Mouse (Mus musculus): ENCODE measurements around the gene Pstpip1. TPM values are rescaled to one million over a fixed set of nuclear protein-coding genes. Genes with fewer than 3 reads are reported as not detected.

Gene Pstpip1
- 100 to 1,000 TPM; 191 to 207 TPM for total RNA-seq (2023)

DNA sequence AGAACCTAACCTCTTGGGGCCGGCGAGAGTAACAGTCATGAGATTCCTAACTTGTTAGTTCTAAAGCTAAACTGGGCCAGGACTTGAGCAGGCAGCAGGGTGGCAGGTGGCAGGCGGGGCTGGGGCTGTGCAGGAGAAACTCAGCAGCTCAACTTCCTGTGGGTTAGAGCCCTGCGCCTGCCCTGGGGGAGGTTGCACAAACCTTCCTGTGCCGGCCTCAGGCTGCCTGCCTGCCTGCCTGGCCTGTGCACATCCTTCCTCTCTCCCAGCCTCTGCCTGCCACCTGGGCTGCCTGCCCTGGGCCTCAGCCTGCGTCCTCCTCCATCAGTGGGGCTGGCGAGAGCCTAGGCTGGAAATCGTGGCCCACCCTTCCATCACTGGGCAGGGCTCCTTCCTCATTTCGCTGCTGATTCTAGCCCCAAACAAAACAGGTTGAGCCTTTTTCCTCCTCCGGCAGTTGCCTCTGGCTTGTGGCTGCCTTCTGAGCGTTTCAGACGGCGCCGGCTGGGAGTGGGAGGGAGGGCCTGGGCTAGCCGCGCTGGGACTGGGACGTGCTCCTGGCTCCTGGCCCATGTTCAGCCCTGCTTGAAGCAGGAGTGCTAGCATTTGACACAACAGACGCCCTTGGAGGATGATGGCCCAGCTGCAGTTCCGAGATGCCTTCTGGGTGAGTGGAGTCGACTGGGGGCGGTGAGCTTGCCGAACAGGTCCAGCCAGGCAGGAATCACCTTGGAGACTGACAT, at the start of gene Pstpip1:
Gene Pstpip1 (plus strand): TSS at position 185 of the 743 bp plus-strand sequence.

DNA sequence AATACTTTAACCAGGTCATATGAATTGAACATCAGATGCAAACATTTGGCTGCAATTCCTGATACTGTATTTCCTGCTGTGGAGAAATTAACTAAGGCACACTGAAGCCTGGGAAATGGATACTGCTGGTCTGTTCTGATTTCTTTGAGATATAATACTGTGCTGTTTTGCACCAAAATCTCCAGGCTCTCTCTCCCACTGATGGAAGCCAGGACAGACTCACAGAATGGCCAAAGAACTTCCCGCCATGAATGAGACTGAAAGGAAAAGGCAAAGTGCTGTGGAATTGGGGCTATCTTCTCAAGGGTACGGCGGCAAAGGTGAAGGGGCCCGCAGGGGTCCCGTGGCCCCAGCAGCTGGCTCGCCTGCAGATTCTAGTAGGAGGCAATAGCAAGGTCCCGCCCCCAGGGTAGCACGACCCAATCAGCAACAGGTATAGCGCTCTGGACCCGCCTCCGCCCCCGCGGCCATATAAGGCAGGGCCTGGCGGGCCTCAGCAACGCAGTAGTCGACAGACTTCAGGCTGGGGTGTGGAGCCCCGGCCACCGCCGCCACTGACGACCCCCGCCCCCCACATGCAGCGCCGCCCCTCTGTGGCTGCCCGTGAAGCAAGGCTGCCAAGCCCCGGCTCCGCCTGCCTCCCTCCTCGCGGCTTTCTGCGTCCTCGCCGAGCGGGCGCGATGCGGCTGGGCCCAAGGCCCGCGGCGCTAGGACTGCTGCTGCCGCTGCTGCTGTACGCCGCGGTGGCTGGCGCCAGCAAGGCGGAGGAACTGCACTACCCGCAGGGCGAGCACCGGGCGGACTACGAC, 48.2 kb upstream of the Pstpip1 start, which contains the start of gene Rcn2:
Gene Rcn2 (plus strand): TSS at position 474 of the 809 bp plus-strand sequence.

DNA sequence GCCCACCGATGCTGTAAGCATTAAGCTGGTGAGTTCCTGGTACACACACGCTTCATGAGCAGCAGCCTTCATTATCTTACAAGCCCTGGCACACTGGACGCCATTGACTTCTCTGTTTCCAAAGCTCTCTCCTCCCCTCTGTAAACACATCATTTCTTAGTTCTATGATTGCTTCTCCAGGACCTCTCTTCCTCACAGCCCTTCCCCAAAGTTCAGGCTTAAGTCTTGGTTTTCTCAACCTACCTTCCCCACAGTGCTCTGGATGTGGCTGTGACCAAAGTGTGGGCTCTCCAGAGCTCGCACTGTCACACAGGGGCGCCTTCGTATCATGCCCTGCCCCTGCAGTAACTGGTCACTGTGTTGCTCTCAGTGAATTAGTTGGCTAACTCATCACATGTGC, 75.6 kb downstream of the Pstpip1 start, which contains the start of gene Tspan3:
Gene Tspan3 (minus strand): TSS at position 101 of the 400 bp plus-strand sequence.

Other genes with a start within 250 kb of the Pstpip1 start
- gene Scaper, start 151.8 kb upstream of the Pstpip1 start, total RNA-seq (2023) = 10 to 100 TPM; 11.8 to 13.2 TPM
- not detected for gene 4930563M21Rik, start 79.4 kb upstream of the Pstpip1 start, total RNA-seq (2023)
- gene Rcn2, start 48.1 kb upstream of the Pstpip1 start, total RNA-seq (2023) = 10 to 100 TPM; 14.8 to 15.9 TPM
- gene Tspan3, start 75.5 kb downstream of the Pstpip1 start, total RNA-seq (2023) = 10 to 100 TPM; 22.4 to 26.5 TPM

Measured in monocyte, adult 59 days (primary cell).